Mouse (Mus musculus) cerebellum, adult 2 months (tissue): Measurements from ENCODE around the gene Zfp341.

ENCODE experiments used
- CTCF ChIP-seq: fragments of 200-500 bp; IDR thresholded peaks from 2 replicates; pipeline ENCODE4 v1.5.1; 2011; ENCODE audit warnings: low read depth, mild to moderate bottlenecking, control low read depth, low read length, moderate library complexity, borderline replicate concordance; ENCODE audit not compliant: insufficient read depth
- POLR2A ChIP-seq: fragments of 200-500 bp; IDR thresholded peaks from 2 replicates; pipeline ENCODE4 v1.6.1; 2011; ENCODE audit warnings: low read length, control low read depth, borderline replicate concordance; ENCODE audit not compliant: insufficient read depth

DNA sequence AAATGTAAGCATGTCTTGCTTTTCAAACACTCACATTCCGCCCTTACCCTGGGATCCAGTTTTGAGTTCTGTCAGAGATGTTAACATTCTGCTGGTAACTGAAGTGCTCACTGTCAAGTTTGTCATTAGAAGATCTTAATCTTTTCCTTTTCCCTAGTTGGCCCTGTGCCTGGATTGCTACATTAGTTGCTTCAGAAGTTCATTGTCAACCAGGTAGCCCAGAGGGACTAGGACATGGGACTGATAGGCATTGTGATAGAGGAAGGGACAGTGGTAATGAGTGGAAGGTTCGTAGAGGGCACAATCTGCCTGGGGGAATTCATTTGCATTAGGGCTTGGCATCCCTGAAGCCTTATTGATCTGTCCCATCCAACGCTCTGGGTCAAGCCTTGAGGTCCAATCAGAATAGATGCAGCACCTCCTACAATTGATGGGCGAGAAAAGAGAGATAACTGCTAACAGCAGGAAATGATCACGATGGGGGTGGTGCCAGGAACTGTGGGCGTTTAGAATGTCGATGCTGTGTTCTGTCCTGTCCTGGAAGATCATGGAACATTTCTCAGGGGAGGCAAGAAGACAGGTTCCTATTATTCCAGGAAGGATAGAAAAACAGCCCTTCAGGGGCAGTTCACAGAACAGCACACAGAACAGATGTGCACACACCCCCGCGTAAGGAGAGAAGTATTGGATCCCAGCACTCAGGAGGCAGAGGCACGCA lies 3.9 kb upstream of the Zfp341 start:
- no peak for TF ChIP-seq CTCF
- TF ChIP-seq POLR2A: no peak
